Mouse (Mus musculus) embryonic facial prominence, embryonic 14.5 days (tissue): ENCODE results near the gene Ripk1. TPM values are rescaled to one million over a fixed set of nuclear protein-coding genes. Genes with fewer than 3 reads are reported as not detected.
"Not testable (repeated sequence)": the region's sequence is repeated elsewhere in the genome, so short reads cannot be mapped to it uniquely, and the experiment has no call there.

ENCODE experiments used
- ATAC-seq: fragments of 200-750 bp; cut with Nextera tagmentation; 2 replicates; pipeline ENCODE4 v1.8.0; 2017; ENCODE audit warnings: low read depth, moderate number of reproducible peaks, moderate TSS enrichment
- DNase-seq: peaks from one replicate; pipeline ENCODE4 v3.0.0-alpha.2; 2015; ENCODE audit warnings: low spot score
- H3K27ac ChIP-seq: fragments of 300-500 bp; sonication (generic); replicated peaks from 2 replicates; pipeline ENCODE4 v1.5.1; 2014; ENCODE audit warnings: low read depth, mild to moderate bottlenecking, low read length, moderate library complexity
- H3K27me3 ChIP-seq: fragments of 300-500 bp; sonication (generic); replicated peaks from 2 replicates; pipeline ENCODE4 v1.6.1; 2014; ENCODE audit warnings: low read length; ENCODE audit not compliant: control insufficient read depth, insufficient read depth
- H3K36me3 ChIP-seq: fragments of 300-500 bp; sonication (generic); 2 replicates; pipeline ENCODE4 v1.6.1; 2014; ENCODE audit warnings: low read length, mixed read lengths; ENCODE audit not compliant: control insufficient read depth, insufficient read depth
- H3K4me1 ChIP-seq: fragments of 300-500 bp; sonication (generic); 2 replicates; pipeline ENCODE4 v1.6.1; 2014; ENCODE audit warnings: antibody characterized with exemption, low read length; ENCODE audit not compliant: control insufficient read depth, insufficient read depth
- H3K4me2 ChIP-seq: fragments of 300-500 bp; sonication (generic); 2 replicates; pipeline ENCODE4 v1.6.1; 2014; ENCODE audit warnings: low read depth, mild to moderate bottlenecking, low read length, moderate library complexity, mixed read lengths
- H3K4me3 ChIP-seq: fragments of 300-500 bp; sonication (generic); 2 replicates; pipeline ENCODE4 v1.5.1; 2014; ENCODE audit warnings: low read depth, mild to moderate bottlenecking, low read length
- H3K9ac ChIP-seq: fragments of 300-500 bp; sonication (generic); 2 replicates; pipeline ENCODE4 v1.6.1; 2014; ENCODE audit warnings: low read depth, mild to moderate bottlenecking, low read length, moderate library complexity, mixed read lengths
- H3K9me3 ChIP-seq: fragments of 300-500 bp; sonication (generic); 2 replicates; pipeline ENCODE4 v1.6.1; 2016; ENCODE audit warnings: low read length; ENCODE audit not compliant: control insufficient read depth
- WGBS: fragments of 180-500 bp; shearing (Covaris S2); extraction: QIAGEN DNeasy Blood & Tissue Kit; methylation state at CpG from one replicate; pipeline ENCODE4 v1.1.7; 2014; 5-methylcytosine and 5-hydroxymethylcytosine counted together
- polyA plus RNA-seq: library from polyadenylated mRNA; unstranded; fragments of >200 nt; fragmentation: Nextera tagmentation; extraction: Ambion mirVana; gene quantifications from 2 replicates; pipeline ENCODE4 v1.2.1, GENCODE M21; 2014

Ripk1 gene
- polyA plus RNA-seq, 1 experiment from 2014 or later = 18.8 TPM

GRCm38 (mm10) chr13:34062466-34062865 is 60.3 kb downstream of the Ripk1 start:
- H3K9me3 ChIP-seq = no peaks in the 10 kb centered on the region
- DNase-seq = no peak
- 80% methylated on average over 10 of the region's 10 CpGs for WGBS
- H3K27me3 ChIP-seq = no peaks in the 10 kb centered on the region
- H3K4me3 ChIP-seq = no peak overlapping the region
- ATAC-seq = no peak
- no peak overlapping the region for H3K9ac ChIP-seq
- H3K4me2 ChIP-seq = no peak overlapping the region
- H3K36me3 ChIP-seq = peaks cover 41% of the 10 kb centered on the region
- no peak overlapping the region for H3K27ac ChIP-seq
- H3K4me1 ChIP-seq = no peaks in the 10 kb centered on the region

GRCm38 (mm10) chr13:34066351-34066750 is 64.2 kb downstream of the Ripk1 start:
- ATAC-seq (no peak), DNase-seq (no peak)
- no peaks in the 10 kb centered on the region; the same call in 1 of the 2 replicates for H3K4me1 ChIP-seq
- peak overlapping the region; percentile 21; the same call in 1 of the 2 replicates for H3K27ac ChIP-seq
- H3K27me3 ChIP-seq = no peaks in the 10 kb centered on the region
- peaks cover 42% of the 10 kb centered on the region for H3K36me3 ChIP-seq
- H3K4me3 ChIP-seq = no peak overlapping the region
- H3K9ac ChIP-seq = no peak overlapping the region
- no peak overlapping the region for H3K4me2 ChIP-seq
- H3K9me3 ChIP-seq = no peaks in the 10 kb centered on the region
- 58% methylated on average over 1 of the region's 1 CpGs for WGBS

GRCm38 (mm10) chr13:34070296-34070695 is 68.1 kb downstream of the Ripk1 start:
- Histone ChIP-seq H3K27ac (no peak overlapping the region), H3K4me2 (no peak overlapping the region), H3K4me3 (no peak overlapping the region), H3K36me3 (peaks cover 31% of the 10 kb centered on the region; the same call in 1 of the 2 replicates), H3K4me1 (no peaks in the 10 kb centered on the region; the same call in 1 of the 2 replicates), H3K9me3 (no peaks in the 10 kb centered on the region), H3K27me3 (no peaks in the 10 kb centered on the region), H3K9ac (no peak overlapping the region)
- ATAC-seq (no peak), DNase-seq (no peak)
- WGBS = 46% methylated on average over 4 of the region's 4 CpGs

GRCm38 (mm10) chr13:34071836-34072235 is 69.7 kb downstream of the Ripk1 start:
- Histone ChIP-seq H3K27me3 (no peaks in the 10 kb centered on the region), H3K4me2 (no peak overlapping the region), H3K9ac (no peak overlapping the region), H3K9me3 (no peaks in the 10 kb centered on the region), H3K4me3 (no peak overlapping the region), H3K27ac (no peak overlapping the region), H3K36me3 (peaks cover 35% of the 10 kb centered on the region; the same call in 1 of the 2 replicates), H3K4me1 (peaks cover 6% of the 10 kb centered on the region)
- ATAC-seq (no peak), DNase-seq (no peak)
- 87% methylated on average over 6 of the region's 6 CpGs for WGBS

GRCm38 (mm10) chr13:34072847-34073246 is 70.7 kb downstream of the Ripk1 start:
- WGBS = 68% methylated on average over 3 of the region's 3 CpGs

GRCm38 (mm10) chr13:34074441-34074840 is 72.3 kb downstream of the Ripk1 start:
- not testable (repeated sequence) for H3K9me3 ChIP-seq, DNase-seq, H3K27ac ChIP-seq, H3K9ac ChIP-seq, H3K4me3 ChIP-seq, H3K27me3 ChIP-seq, H3K4me2 ChIP-seq, ATAC-seq
- peaks cover 17% of the 10 kb centered on the region; the same call in 1 of the 2 replicates for H3K36me3 ChIP-seq
- H3K4me1 ChIP-seq = peaks cover 16% of the 10 kb centered on the region
- WGBS = 96% methylated on average over 7 of the region's 17 CpGs

More at GRCm38 (mm10) chr13:34072847-34073246, 70.7 kb downstream of the Ripk1 start:
- DNase-seq (peak; percentile 55), ATAC-seq (no peak)
- Histone ChIP-seq H3K4me1 (peaks cover 11% of the 10 kb centered on the region), H3K36me3 (peaks cover 31% of the 10 kb centered on the region; the same call in 1 of the 2 replicates), H3K9ac (no peak overlapping the region), H3K27me3 (no peaks in the 10 kb centered on the region), H3K9me3 (no peaks in the 10 kb centered on the region), H3K4me2 (no peak overlapping the region), H3K27ac (peak overlapping the region; percentile 65), H3K4me3 (no peak overlapping the region)

- H3K4me3 ChIP-seq, H3K9ac ChIP-seq, H3K27ac ChIP-seq, H3K9me3 ChIP-seq, H3K27me3 ChIP-seq, ATAC-seq, DNase-seq: not testable (repeated sequence)
- 88% methylated on average over 6 of the region's 6 CpGs for WGBS
- H3K4me2 ChIP-seq = peak overlapping the region; percentile 92
- peaks cover 16% of the 10 kb centered on the region for H3K4me1 ChIP-seq
- H3K36me3 ChIP-seq = peaks cover 13% of the 10 kb centered on the region; the same call in 1 of the 2 replicates
These were observed 73.7 kb downstream of the Ripk1 start for GRCm38 (mm10) chr13:34075893-34076292.

- WGBS = 47% methylated on average over 20 of the region's 20 CpGs
- H3K27ac ChIP-seq = peak overlapping the region; percentile 68; the same call in 1 of the 2 replicates
These were observed 74.7 kb downstream of the Ripk1 start for GRCm38 (mm10) chr13:34076561-34077491.

More at GRCm38 (mm10) chr13:34076561-34077491, 74.7 kb downstream of the Ripk1 start:
- Histone ChIP-seq H3K4me1 (peaks cover 16% of the 10 kb centered on the region), H3K9ac (peak overlapping the region; percentile 86), H3K4me2 (peak overlapping the region; percentile 92), H3K4me3 (peak overlapping the region; percentile 80), H3K36me3 (peaks cover 12% of the 10 kb centered on the region; the same call in 1 of the 2 replicates), H3K9me3 (no peaks in the 10 kb centered on the region), H3K27me3 (no peaks in the 10 kb centered on the region)
- DNase-seq (peak; percentile 74), ATAC-seq (peak; percentile 58)
